Mouse (Mus musculus): ENCODE data around the gene Cul7.

Gene Cul7

GRCm38 (mm10) chr17:46667712-46668111 is 17.6 kb downstream of the Cul7 start:
- DNase-seq (ENCODE audit: extremely low spot score, low read depth, low spot score): no peak

- DNase-seq (ENCODE audit: extremely low spot score, low read depth, low spot score): no peak
These were observed 19.8 kb downstream of the Cul7 start for GRCm38 (mm10) chr17:46669911-46670310.

GRCm38 (mm10) chr17:46673850-46674529 is 23.9 kb downstream of the Cul7 start, which contains the start of gene Rrp36:
Rrp36 (minus strand) TSS chr17:46674352.
- peak; percentile 64 for DNase-seq (ENCODE audit: extremely low spot score, low read depth, low spot score)

- no peak for DNase-seq (ENCODE audit: extremely low spot score, low read depth, low spot score)
These were observed 24.6 kb downstream of the Cul7 start for GRCm38 (mm10) chr17:46674530-46675283.

- no peak for DNase-seq (ENCODE audit: extremely low spot score, low read depth, low spot score)
These were observed 28.3 kb downstream of the Cul7 start, which contains the start of gene Mea1 for GRCm38 (mm10) chr17:46678416-46678815. Mea1 (plus strand) TSS chr17:46678793.

GRCm38 (mm10) chr17:46678911-46679310 is 28.8 kb downstream of the Cul7 start:
- no peak for DNase-seq (ENCODE audit: extremely low spot score, low read depth, low spot score)

GRCm38 (mm10) chr17:46679843-46680759 is 30.0 kb downstream of the Cul7 start:
- no peak for DNase-seq (ENCODE audit: extremely low spot score, low read depth, low spot score)

GRCm38 (mm10) chr17:46680760-46681373 is 30.7 kb downstream of the Cul7 start, which contains the start of gene Klhdc3:
Klhdc3 (minus strand) TSS chr17:46680914.
- peak; percentile 83 for DNase-seq (ENCODE audit: extremely low spot score, low read depth, low spot score)

GRCm38 (mm10) chr17:46681466-46682118 is 31.5 kb downstream of the Cul7 start:
- no peak for DNase-seq (ENCODE audit: extremely low spot score, low read depth, low spot score)

- no peak for DNase-seq (ENCODE audit: extremely low spot score, low read depth, low spot score)
These were observed 32.7 kb downstream of the Cul7 start for GRCm38 (mm10) chr17:46682654-46683389.

GRCm38 (mm10) chr17:46685913-46686312 is 35.8 kb downstream of the Cul7 start:
- DNase-seq (ENCODE audit: extremely low spot score, low read depth, low spot score): no peak

GRCm38 (mm10) chr17:46690665-46691064 is 40.5 kb downstream of the Cul7 start:
- no peak for DNase-seq (ENCODE audit: extremely low spot score, low read depth, low spot score)

GRCm38 (mm10) chr17:46691390-46691789 is 41.3 kb downstream of the Cul7 start:
- DNase-seq (ENCODE audit: extremely low spot score, low read depth, low spot score): no peak

GRCm38 (mm10) chr17:46694517-46695063 is 44.5 kb downstream of the Cul7 start:
- DNase-seq (ENCODE audit: extremely low spot score, low read depth, low spot score): no peak

- DNase-seq (ENCODE audit: extremely low spot score, low read depth, low spot score): no peak
These were observed 48.4 kb downstream of the Cul7 start for GRCm38 (mm10) chr17:46698515-46698914.

GRCm38 (mm10) chr17:46699245-46699644 is 49.1 kb downstream of the Cul7 start:
- no peak for DNase-seq (ENCODE audit: extremely low spot score, low read depth, low spot score)

- DNase-seq (ENCODE audit: extremely low spot score, low read depth, low spot score): no peak
These were observed 49.8 kb downstream of the Cul7 start for GRCm38 (mm10) chr17:46699912-46700311.

GRCm38 (mm10) chr17:46701489-46701888 is 51.4 kb downstream of the Cul7 start:
- no peak for DNase-seq (ENCODE audit: extremely low spot score, low read depth, low spot score)

GRCm38 (mm10) chr17:46702100-46702499 is 52.0 kb downstream of the Cul7 start:
- DNase-seq (ENCODE audit: extremely low spot score, low read depth, low spot score): no peak

Measured in hindlimb bud, embryonic 11.5 days (tissue).